28 mouse cellular contexts compared by ENCODE assay signal in the genomic region with DNA sequence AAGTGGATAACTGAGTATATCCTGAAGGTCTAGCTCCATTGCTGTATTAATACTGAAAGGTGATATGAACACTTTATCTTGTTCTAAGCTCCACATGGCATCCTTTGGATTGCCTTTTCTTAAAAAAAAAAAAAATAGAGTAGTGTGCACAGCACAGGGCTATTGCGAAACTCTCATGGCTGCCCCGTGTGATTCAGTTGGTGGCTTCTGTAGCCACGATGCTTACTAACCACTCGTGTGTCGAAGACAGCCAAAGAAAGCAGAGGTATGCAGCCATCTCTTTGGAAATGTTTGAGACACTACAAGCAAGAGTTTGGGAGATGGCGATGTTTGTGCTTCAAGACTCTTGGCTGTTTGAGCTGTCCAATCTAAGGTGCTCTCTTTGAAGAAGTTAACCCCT. TPM values are rescaled to one million over a fixed set of nuclear protein-coding genes. Genes with fewer than 3 reads are reported as not detected.
A peak's percentile ranks its signal among the peaks of the same experiment; 100 is the strongest.
DNase-seq lines count a peak whose midpoint lies in the region; ATAC-seq and TF ChIP-seq lines count a peak whose summit lies in the region.
"Had no signal": no experiment of that assay in that cellular context is flagged by ENCODE, and none has a peak within 500 bp of the region (broad histone marks: within the 10 kb centered on the region; RNA-seq: fewer than 3 reads in every experiment).

No protein-coding gene starts in this region.

- H3K4me1 ChIP-seq in liver, embryonic 12.5 days = peaks cover 8% of the 10 kb centered on the region
- H3K4me1 ChIP-seq in liver, postnatal 0 days (ENCODE audit: insufficient read depth) = peaks cover 4% of the 10 kb centered on the region; the same call in 1 of the 2 replicates
- no peaks in the 10 kb centered on the region for H3K4me1 ChIP-seq in midbrain, postnatal 0 days (ENCODE audit: insufficient read depth, low read length)
- H3K4me1 ChIP-seq: embryonic facial prominence, embryonic 12.5 days; forebrain, embryonic 13.5 days; heart, embryonic 13.5 days; hindbrain, embryonic 12.5 days had no signal

- TF ChIP-seq EP300 in liver, postnatal 0 days (IDR thresholded peaks at IDR 0.05; ENCODE audit: low read depth) = no peak

- no peaks in the 10 kb centered on the region for H3K36me3 ChIP-seq in liver, embryonic 12.5 days
- no peaks in the 10 kb centered on the region for H3K36me3 ChIP-seq in liver, postnatal 0 days (replicated peaks; ENCODE audit: insufficient read depth, low read length)
- H3K36me3 ChIP-seq in myocyte (ENCODE audit: control insufficient read depth, insufficient read depth) = no peaks in the 10 kb centered on the region
- no peaks in the 10 kb centered on the region for H3K36me3 ChIP-seq in midbrain, postnatal 0 days (ENCODE audit: insufficient read depth, low read length)
- H3K36me3 ChIP-seq: embryonic facial prominence, embryonic 12.5 days; heart, embryonic 13.5 days; hindbrain, embryonic 12.5 days had no signal

- H3K9me3 ChIP-seq in liver, embryonic 12.5 days (replicated peaks) = no peaks in the 10 kb centered on the region; the same call in 1 of the 2 replicates
- no peaks in the 10 kb centered on the region for H3K9me3 ChIP-seq in liver, postnatal 0 days (ENCODE audit: low read length)
- no peaks in the 10 kb centered on the region for H3K9me3 ChIP-seq in midbrain, postnatal 0 days (ENCODE audit: low read length)
- H3K9me3 ChIP-seq: embryonic facial prominence, embryonic 12.5 days; forebrain, embryonic 13.5 days; heart, embryonic 13.5 days; hindbrain, embryonic 12.5 days had no signal

- TF ChIP-seq POLR2A in myocyte (IDR thresholded peaks at IDR 0.05; ENCODE audit: insufficient read length, low read depth) = no peak

- no peak for DNase-seq in liver, postnatal 0 days
- peak; percentile 8 for DNase-seq in adipocyte (ENCODE audit: low spot score)
- peak; percentile 32 for DNase-seq in fibroblast of lung, adult 2 months (ENCODE audit: low read depth)
- DNase-seq in left cerebral cortex, postnatal 4 days = no peak
- DNase-seq in urinary bladder, postnatal 25 days (ENCODE audit: low spot score) = no peak
- no peak for DNase-seq in midbrain, postnatal 0 days (ENCODE audit: low spot score)
- DNase-seq: adrenal gland, adult 2 months; adrenal gland, postnatal 25 days; B cell, adult 2 months; cerebellum, adult 2 months; cerebellum, postnatal 14 days; forebrain, postnatal 0 days; gastrocnemius, postnatal 14 days; heart, postnatal 4 days had no signal

- 0 out of 2 replicates have a peak, but pooled peaks have one; percentile 10 for ATAC-seq in liver, embryonic 12.5 days
- ATAC-seq in liver, postnatal 0 days = no peak
- ATAC-seq in midbrain, postnatal 0 days (ENCODE audit: low FRiP score) = no peak
- ATAC-seq: activated CD4-positive, CD25-positive, alpha-beta regulatory T cell, adult 4 months; forebrain, embryonic 13.5 days; forebrain, postnatal 0 days; hindbrain, embryonic 16.5 days; inflammation-experienced regulatory T-cells, adult 6 months; Patski had no signal

- no peak overlapping the region for H3K9ac ChIP-seq in liver, embryonic 12.5 days
- no peak overlapping the region for H3K9ac ChIP-seq in liver, postnatal 0 days (replicated peaks)
- H3K9ac ChIP-seq in midbrain, postnatal 0 days (replicated peaks; ENCODE audit: low read length, poor library complexity, severe bottlenecking) = no peak overlapping the region
- H3K9ac ChIP-seq: embryonic facial prominence, embryonic 12.5 days; forebrain, embryonic 13.5 days; forebrain, postnatal 0 days; heart, embryonic 13.5 days; hindbrain, embryonic 12.5 days had no signal

- 41% methylated on average over 6 of the region's 6 CpGs for WGBS in liver, embryonic 12.5 days (ENCODE audit: insufficient replicate concordance)
- 40% methylated on average over 6 of the region's 6 CpGs for WGBS in liver, postnatal 0 days (ENCODE audit: insufficient replicate concordance)
- WGBS in midbrain, postnatal 0 days = 94% methylated on average over 6 of the region's 6 CpGs

- TF ChIP-seq CTCF in liver, postnatal 0 days (IDR thresholded peaks at IDR 0.05; ENCODE audit: low read depth) = no peak
- TF ChIP-seq CTCF in midbrain, postnatal 0 days (IDR thresholded peaks at IDR 0.05) = no peak

- no peak overlapping the region for H3ac ChIP-seq in myocyte (ENCODE audit: control insufficient read depth, insufficient read length)

- H3K4me2 ChIP-seq in liver, embryonic 12.5 days = no peak overlapping the region
- no peak overlapping the region for H3K4me2 ChIP-seq in liver, postnatal 0 days (ENCODE audit: low read depth, low read length)
- H3K4me2 ChIP-seq in myocyte (ENCODE audit: low read depth) = no peak overlapping the region
- no peak overlapping the region for H3K4me2 ChIP-seq in midbrain, postnatal 0 days (ENCODE audit: low read depth, low read length, poor library complexity, severe bottlenecking)
- H3K4me2 ChIP-seq: embryonic facial prominence, embryonic 12.5 days; forebrain, embryonic 13.5 days; heart, embryonic 13.5 days; hindbrain, embryonic 12.5 days had no signal

- H3K4me3 ChIP-seq in liver, embryonic 12.5 days = no peak overlapping the region
- no peak overlapping the region for H3K4me3 ChIP-seq in liver, postnatal 0 days (ENCODE audit: low read depth, low read length)
- H3K4me3 ChIP-seq in myocyte = no peak overlapping the region
- no peak overlapping the region for H3K4me3 ChIP-seq in midbrain, postnatal 0 days (ENCODE audit: low read depth, low read length)
- H3K4me3 ChIP-seq: embryonic facial prominence, embryonic 12.5 days; forebrain, embryonic 13.5 days; heart, embryonic 13.5 days; hindbrain, embryonic 12.5 days had no signal

- H3K27me3 ChIP-seq in liver, embryonic 12.5 days (replicated peaks) = no peaks in the 10 kb centered on the region
- H3K27me3 ChIP-seq in liver, postnatal 0 days (ENCODE audit: insufficient read depth, low read length) = no peaks in the 10 kb centered on the region
- H3K27me3 ChIP-seq in myocyte (ENCODE audit: control insufficient read depth, insufficient read depth, insufficient read length) = no peaks in the 10 kb centered on the region
- no peaks in the 10 kb centered on the region for H3K27me3 ChIP-seq in midbrain, postnatal 0 days (ENCODE audit: insufficient read depth, low read length)
- H3K27me3 ChIP-seq: embryonic facial prominence, embryonic 12.5 days; forebrain, embryonic 13.5 days; heart, embryonic 13.5 days; hindbrain, embryonic 12.5 days; Patski had no signal

- H3K79me2 ChIP-seq in myocyte (ENCODE audit: control insufficient read depth, insufficient read depth) = no peaks in the 10 kb centered on the region

- intact Hi-C loops in left cerebral cortex, postnatal 4 days (cut with DNase I) = no loop called here

- H3K27ac ChIP-seq in liver, embryonic 12.5 days = no peak overlapping the region
- no peak overlapping the region for H3K27ac ChIP-seq in liver, postnatal 0 days (ENCODE audit: low read depth)
- no peak overlapping the region for H3K27ac ChIP-seq in midbrain, postnatal 0 days (ENCODE audit: low read depth, low read length)
- H3K27ac ChIP-seq: embryonic facial prominence, embryonic 12.5 days; forebrain, embryonic 13.5 days; heart, embryonic 13.5 days; hindbrain, embryonic 12.5 days had no signal

TF ChIP-seq in myocyte, 11 proteins besides CTCF, POLR2A, EP300 and RAD21:
- peak; percentile 67; the same call in 1 of the 2 replicates for TF ChIP-seq CEBPB (IDR thresholded peaks at IDR 0.05; ENCODE audit: insufficient read depth, poor library complexity, severe bottlenecking)
- no peak for TF ChIP-seq REST (IDR thresholded peaks at IDR 0.05; ENCODE audit: insufficient read depth, insufficient read length)

RNA-seq across cellular contexts. Expression of gene Ccdc83, which starts 22.4 kb away (rescaled TPM):
- polyA plus RNA-seq in liver, embryonic 12.5 days (2016; fragmentation: Nextera tagmentation; extraction: Ambion mirVana) = not detected in 2 replicates
- not detected in 2 replicates for polyA plus RNA-seq in liver, postnatal 0 days (2015; fragmentation: Nextera tagmentation; extraction: Ambion mirVana)
- 0.10 TPM for polyA plus RNA-seq in myocyte (2012; fragmentation: generic; extraction: Trizol)
- total RNA-seq in left cerebral cortex, postnatal 4 days (2021) = not detected
- total RNA-seq in midbrain, postnatal 0 days (2014; rRNA removed) = not detected in 2 replicates
- polyA plus RNA-seq in midbrain, postnatal 0 days (2015; fragmentation: Nextera tagmentation; extraction: Ambion mirVana) = not detected in 2 replicates
- total RNA-seq: adrenal gland, adult 2 months; adrenal gland, postnatal 25 days; forebrain, postnatal 0 days; gastrocnemius, adult 18-20 months; heart, postnatal 4 days; MEL had no signal
- polyA plus RNA-seq: adrenal gland, adult 2 months; cerebellum, adult 2 months; cortical plate, adult 2 months; embryonic facial prominence, embryonic 12.5 days; forebrain, embryonic 13.5 days; forebrain, postnatal 0 days; heart, embryonic 13.5 days; heart, postnatal 0 days; hindbrain, embryonic 12.5 days; hindbrain, embryonic 16.5 days; Patski had no signal

RNA-seq across cellular contexts. Expression of gene Sytl2, which starts 58.9 kb away (rescaled TPM):
- polyA plus RNA-seq in liver, embryonic 12.5 days (2016; fragmentation: Nextera tagmentation; extraction: Ambion mirVana) = 0.95 and 1.1 TPM in 2 replicates
- 0.42 and 0.66 TPM in 2 replicates for polyA plus RNA-seq in liver, postnatal 0 days (2015; fragmentation: Nextera tagmentation; extraction: Ambion mirVana)
- polyA plus RNA-seq in myocyte (2012; fragmentation: generic; extraction: Trizol) = 21.2 TPM
- total RNA-seq in left cerebral cortex, postnatal 4 days (2021) = 10 to 100 TPM; 22.8 to 23.5 TPM
- total RNA-seq in midbrain, postnatal 0 days (2014; rRNA removed) = 8.7 and 17.5 TPM in 2 replicates
- 11.0 and 11.7 TPM in 2 replicates for polyA plus RNA-seq in midbrain, postnatal 0 days (2015; fragmentation: Nextera tagmentation; extraction: Ambion mirVana)
- total RNA-seq: MEL had no signal

Comparison
In these comparisons a context has a peak if more than half of its experiments do, and no peak if none do; other contexts are left out.
1. DNase-seq: peak in adipocyte (single experiment) and fibroblast of lung, adult 2 months (single experiment); none in liver, postnatal 0 days (single experiment), left cerebral cortex, postnatal 4 days (single experiment), urinary bladder, postnatal 25 days (single experiment) and midbrain, postnatal 0 days (single experiment).